Mouse (Mus musculus) lung, postnatal 25 days (tissue): ENCODE results near the gene Cep131.
A peak's percentile ranks its signal among the peaks of the same experiment; 100 is the strongest.

ENCODE experiments used
- DNase-seq: peaks from one replicate; pipeline ENCODE4 v3.0.0; 2022; ENCODE audit warnings: low spot score

The Cep131 gene

DNA sequence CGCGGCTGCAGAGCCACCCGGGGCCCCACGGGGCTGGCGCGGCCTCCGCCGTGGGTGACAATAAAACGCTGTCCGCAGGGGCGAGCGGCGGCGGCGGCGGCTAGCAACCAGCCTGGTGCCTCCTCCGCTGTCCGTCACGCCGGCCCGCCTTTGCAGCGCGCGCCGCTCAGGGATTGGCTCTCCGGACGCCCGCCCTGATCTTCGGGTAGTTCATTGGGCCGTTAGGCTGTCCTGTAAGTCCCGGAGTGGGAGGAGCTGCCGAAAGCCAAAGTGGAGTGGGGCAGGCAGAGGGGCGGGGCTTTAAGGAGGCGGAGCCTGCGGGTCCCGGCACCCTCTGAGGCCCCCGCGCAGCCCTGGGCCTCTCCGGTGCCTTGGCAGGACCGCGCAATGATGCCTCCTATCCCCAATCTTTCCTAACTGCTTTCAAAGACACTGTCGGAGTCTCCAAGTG, at the start of gene Cep131:
Gene Cep131 (minus strand): TSS at position 126 of the 451 bp plus-strand sequence.
- peak; percentile 99 for DNase-seq

DNA sequence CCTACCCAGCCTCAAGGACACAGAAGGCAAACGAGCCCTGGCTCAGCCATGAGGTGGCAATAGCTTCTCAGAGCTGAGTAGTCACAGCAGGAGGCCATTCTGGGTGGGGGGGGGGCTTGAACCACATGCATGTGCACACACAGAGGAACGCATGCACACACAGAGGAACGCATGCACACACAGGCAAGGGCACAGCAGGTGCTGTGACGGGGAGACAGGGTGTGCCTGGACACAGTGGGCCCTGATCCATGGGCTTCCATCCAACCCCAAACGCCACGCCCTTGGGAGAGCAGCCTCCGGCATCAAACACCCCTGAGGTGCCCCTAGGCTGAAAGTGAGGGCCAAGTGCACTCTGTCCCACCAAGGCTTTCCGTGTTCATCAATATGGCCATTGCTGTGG, 49.6 kb upstream of the Cep131 start:
- no peak for DNase-seq

DNA sequence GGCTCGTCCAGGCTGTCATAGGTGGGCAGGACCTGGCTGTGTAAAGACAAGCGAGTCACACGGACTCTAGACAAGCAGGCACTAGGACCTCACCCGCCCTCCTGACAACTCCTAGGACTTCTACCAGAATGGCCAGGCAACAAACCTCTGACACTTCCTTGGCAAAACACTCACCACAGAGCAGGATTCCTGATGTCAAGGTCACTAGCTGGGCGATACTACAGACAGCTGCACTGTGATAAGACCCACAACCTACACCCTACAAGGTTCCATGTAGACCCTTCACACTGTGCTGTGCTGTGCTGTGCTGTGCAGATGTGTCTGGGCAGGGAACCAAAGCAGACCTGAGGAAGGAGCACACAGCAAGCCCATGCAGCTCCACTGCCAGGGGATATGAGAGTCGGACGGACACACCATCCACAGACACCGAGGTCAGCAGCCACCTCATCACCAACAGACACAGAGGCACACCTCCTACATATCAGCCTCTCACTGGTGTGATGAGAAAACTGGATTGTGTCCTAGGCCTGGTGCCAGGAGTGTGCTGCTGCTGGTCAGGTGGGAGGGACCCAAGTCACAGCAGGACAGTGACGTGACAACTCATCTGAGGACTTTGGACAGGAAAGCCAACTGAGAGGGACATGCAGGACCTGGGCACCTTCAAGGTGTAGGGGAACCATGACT, 48.4 kb upstream of the Cep131 start:
- DNase-seq = no peak

DNA sequence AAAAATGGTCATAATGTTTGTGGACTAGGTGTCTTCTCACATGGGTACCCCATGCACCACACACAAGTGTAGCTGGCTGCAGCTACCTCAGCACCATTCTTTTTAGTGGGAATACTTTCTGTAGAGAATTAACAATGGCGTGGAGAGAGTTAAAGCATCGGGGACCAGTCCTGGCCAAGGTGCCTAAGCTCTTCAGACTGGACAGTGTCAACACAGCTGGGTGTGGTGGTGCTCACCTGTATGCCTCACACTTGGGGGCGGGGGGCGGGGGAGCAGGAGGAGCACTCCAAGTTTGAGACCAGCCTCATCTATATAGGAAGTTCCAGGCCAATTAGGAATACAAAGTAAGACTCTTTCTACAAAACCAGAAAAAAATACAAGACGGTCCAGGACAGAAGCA, 47.5 kb upstream of the Cep131 start:
- no peak for DNase-seq

DNA sequence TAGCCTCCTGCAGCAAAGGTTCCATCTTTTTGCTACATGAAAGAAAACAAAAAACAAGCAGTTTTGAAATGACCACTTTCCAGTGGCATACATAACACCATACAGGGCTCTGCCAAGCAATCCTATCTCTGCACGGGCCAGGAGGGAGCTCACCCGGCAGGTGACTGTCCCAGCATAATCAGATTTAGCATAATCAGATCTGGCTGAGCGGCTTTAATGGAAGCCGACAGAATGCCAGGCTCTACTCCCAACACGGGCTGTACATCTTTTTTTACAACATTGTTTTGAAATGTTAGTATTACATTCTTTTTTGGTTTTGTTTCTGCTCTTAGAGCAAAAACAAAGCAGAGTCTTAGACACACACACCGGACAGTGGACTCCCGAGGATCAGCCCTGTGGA, 42.7 kb upstream of the Cep131 start:
- no peak for DNase-seq

DNA sequence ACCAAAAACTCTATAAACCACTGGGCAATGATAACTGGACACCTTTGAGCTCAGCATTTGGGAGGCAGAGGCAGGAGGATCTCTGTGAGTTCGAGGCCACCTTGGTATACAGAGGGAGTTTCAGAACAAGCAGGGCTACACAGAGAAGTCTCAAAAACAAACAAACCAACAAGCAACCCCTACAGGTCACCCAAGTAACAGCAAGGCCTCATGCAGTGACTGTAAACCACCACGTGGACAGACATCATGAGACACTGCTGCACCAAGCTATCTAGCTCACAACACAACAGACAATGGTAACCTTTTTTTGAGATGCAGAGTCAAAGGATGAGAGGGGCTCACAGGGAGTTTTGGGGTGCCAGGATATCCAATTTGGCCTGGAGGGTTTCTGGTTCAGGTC, 40.2 kb upstream of the Cep131 start:
- DNase-seq = no peak

DNA sequence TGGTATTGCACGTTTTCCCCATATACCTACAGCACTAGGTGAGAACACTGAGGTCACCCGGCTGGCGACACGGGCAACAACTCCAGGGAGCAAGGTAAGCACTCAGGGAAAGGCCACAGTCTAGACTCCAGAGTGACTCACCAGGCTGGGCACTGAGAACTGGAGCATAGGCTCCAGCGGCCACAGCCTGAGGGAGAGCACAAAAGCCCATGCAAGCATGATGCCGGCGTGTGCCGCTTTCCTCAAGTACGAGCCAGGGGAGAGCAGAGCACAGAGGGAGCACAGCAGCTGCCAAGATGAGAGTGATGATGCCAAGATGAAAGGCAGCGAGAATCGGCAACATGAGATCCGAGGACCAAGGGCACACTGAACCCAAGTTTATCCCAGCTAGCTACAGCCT, 35.5 kb upstream of the Cep131 start:
- DNase-seq = no peak

DNA sequence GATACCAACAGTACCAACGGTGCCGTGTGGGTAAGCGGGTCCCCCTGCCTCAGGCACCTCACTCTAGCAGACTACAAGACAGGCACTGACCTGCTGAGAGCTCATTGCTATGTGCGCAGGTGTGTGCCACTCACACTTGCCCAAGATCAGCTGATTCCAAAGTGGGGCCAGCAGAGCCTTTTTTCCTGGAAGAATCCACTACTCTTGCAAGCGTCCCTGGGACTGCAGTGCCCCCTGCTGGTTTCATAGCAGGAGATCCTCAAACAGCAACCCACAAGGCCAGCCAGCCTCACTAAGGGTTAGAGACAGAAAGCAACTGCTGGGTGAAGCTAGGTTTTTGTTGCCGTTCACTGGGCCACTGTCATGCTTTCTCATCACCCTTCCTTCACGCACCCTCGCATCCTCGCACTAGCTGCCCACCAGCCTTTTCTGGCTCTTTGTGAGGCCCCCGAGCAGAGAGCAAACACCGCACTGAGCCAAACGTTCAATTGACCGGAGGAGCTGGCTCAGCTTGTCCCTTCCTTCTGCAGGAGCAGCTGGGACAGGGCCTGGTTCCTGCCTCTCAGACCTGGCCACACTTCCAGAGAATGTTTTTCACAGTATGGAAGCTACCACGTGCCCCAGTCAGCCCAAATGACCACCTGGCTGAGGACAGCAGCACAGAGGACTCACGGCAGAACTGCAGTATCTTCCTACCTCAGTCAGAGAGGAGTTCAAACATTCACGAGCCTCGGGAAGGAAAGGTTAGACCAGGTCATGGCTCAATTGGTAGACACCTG, 34.2 kb upstream of the Cep131 start:
- peak; percentile 70 for DNase-seq

DNA sequence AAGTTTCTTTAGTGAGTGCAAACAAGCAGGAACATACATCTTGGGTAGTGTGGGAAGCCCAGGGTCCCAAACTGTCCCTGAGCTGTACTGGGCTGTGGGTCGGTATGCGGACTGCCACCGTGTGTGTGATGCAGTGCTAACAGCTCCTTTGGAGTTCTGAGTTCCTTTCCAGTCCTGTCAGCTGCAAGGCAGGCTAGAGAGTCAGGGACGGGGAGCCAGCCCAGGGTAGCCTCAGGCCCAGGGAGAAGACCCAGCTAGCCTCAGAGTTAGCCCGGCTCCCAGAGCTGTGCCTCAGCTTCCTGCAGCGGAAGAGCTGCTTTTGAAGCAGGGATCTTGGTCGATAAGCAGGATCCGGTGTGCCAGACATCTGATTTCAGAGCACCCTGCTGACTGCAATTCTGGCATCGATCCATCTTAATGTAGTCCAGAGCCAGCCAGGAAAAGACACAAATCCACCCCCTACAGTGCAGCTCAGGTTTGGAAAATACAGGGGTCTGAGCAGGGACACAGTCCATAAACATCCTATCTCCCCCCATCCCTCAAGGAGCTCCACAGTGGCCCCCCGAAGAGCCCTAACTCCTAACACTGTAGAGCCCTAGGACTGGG, 33.4 kb upstream of the Cep131 start:
- no peak for DNase-seq

DNA sequence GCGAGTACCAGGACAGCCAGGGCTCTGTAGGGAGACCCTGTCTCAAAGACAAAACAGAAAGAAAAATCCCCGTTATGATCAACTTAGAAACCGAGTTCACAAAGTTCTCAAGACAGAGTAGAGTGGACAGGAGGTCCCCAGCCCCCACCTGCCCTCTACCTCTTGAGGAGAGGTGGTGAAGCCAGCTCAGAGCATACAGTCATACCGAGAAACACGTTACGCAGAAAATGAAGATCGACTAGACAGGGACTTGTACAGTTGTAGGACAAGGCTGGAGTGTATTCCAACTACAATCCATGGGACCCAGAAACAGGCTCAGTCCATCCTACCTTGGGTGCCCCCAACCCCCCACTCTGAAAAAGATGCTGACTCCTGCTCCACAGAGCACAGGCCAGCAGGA, 32.5 kb upstream of the Cep131 start:
- no peak for DNase-seq

DNA sequence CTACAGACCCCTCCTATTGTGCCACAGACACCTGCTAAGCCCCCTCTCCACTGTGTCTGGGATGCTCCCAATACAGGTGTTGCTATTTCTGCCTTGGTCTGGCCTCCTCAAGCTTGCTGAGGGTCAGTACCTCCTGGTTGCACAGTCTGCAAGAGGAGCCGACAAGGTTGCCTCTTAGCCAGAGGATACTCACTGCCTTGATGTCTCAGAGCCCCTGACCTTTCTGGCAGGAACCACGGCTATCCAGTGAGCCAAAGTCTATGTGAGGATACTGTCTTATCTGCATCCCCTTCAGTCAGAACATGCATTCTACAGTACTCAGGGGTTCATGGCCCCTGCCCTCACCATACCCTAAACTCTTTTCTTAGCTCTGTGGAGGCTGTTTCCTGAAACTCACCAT, 31.0 kb upstream of the Cep131 start:
- DNase-seq = no peak

DNA sequence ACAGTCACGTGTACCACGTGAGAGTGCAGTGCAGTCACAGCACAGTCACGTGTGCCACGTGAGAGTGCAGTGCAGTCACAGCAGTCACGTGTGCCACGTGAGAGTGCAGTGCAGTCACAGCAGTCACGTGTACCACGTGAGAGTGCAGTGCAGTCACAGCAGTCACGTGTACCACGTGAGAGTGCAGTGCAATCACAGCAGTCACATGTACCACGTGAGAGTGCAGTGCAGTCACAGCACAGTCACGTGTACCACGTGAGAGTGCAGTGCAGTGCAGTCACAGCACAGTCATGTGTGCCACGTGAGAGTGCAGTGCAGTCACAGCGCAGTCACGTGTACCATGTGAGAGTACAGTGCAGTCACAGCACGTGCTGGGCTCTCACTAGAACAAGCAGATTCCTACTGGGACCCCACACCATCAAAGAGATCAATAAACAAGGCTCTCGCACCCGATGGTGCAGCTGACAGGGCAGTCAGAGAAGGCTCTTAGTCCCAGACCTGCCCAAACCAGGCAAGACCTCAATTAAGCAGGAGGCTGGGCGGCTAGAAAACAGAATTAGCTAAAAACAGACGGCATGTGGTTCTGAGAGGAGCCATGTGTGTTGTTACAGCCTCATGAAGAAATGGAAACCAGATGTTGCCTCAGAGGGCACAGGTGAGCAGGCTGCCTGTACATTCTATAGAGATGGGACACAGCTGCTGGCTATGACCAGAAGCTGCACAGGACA, 28.0 kb upstream of the Cep131 start:
- no peak for DNase-seq

DNA sequence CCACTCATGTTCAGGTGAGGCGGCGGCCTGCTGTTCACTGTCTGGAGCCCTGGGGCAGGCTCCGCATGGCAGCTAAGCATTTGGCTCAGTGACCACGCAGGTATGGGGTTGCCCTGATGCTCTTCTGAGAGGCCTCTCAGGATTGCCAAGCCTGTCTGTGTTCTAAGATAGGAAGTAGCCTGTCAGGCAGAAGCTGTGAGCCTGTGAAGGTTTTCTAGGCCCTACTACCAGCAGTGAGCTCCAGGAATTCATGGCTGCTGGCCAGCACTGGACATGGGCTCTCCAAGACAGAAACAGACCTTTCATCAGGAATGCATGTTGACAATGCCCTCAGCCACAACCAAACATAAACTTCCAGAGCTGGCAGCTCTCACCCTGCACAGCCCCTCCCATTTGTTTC, 25.5 kb upstream of the Cep131 start:
- peak; percentile 61 for DNase-seq

DNA sequence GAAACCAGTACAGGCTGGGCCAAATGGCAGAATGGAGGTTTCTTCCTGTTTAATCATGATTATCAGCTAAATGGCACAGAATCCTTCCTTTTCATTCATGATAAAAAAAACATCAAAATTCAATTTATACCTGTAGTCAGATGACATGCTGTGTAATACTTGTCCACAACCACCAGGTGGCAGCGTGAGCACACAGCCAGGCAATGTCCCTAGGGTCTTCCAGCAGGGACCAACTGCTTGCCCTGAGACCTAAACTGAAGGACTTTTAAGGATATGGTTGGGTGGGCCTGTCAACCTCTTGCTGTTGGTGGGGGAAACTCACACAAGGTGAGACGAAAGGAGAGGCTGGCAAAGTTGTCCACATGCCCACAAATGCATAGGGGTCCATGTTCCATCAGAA, 24.4 kb upstream of the Cep131 start:
- peak; percentile 24 for DNase-seq

DNA sequence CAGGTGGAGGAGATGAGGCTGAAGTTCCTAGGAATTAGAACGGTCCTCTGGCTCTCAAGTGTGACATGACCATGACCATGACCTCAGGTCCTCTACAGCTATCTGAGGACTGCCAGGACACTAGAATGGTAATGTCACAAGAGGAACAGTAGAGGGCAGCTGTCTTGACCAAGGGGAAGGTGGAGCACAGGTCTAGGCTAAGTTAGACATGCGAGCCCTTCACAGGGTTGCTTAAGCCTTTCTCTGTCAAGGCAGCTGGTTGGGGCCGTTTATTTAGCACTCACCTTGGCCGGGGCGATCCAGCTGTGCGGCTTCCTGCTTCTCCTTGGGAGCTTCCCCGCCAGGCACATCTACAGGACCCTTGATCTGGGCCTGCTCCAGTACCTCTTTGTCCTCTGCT, 23.9 kb upstream of the Cep131 start:
- no peak for DNase-seq

DNA sequence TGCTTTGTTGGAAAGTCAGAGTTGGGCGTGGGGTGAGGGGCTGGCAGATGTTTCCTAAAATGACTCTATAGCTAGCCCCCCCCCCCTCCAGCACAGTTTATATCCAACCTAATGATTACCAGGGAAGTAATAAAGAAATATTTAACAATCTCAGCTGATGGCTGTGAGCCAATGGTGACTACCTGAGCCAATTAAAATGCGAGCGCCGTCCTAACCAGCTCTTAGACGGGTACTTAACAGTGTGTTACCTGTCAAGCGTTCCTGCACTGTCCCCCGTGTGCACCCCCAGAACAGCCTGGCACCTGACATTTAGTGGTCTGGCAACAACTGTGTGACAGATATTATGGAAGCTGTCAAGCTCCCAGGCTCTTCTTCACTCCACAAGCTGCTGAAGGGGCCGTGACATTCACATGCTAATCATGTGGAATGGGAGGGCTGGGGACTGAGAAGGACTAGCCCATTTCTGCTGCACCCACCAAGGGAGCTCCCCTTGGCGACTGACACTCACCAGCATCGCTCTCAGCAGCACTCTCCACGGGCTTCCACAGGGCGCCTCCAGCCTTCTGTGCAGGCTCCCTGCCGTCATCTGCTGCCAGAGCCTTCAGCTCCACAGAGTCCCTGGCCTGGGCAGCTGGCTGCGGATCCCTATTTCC, 23.1 kb upstream of the Cep131 start:
- no peak for DNase-seq

DNA sequence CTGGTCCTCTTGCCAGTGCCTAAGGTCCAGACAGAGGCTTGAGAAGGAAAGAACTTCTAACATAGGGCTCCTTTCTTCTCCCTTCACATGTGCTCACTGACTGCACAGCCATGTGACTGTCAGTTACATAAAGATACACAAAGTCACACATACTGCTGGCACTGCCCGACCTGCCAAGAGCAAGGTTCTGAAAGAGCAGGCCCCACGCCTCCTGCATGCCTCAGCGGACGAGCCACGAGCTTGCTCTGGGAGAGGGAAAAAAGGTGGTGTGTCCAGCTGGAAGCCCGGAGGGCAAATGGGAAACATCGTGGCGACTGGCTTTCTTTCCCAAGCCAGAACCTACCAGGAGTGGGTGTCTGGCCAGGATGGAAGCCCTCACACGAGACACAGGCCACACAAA, 21.2 kb upstream of the Cep131 start:
- DNase-seq = no peak

DNA sequence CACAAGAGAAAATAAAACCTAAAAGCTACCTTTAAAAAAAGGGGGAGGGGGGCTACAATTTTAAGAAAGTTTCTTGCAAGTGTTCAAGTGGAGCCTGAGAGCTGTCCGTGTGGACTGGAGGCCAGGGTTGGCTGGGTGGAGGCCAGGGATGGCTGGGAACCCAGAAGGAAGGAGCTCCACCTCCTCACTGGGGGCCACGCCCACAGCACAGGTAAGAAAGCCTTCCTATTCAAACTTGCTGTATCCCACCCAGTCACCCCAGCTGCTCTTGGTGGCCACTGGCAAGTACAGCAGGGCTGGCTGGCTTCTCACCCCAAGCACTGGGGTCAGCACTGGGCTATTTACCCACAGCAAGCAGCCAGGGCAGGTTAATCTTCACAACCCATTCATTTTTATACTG, 20.4 kb upstream of the Cep131 start:
- DNase-seq = no peak

DNA sequence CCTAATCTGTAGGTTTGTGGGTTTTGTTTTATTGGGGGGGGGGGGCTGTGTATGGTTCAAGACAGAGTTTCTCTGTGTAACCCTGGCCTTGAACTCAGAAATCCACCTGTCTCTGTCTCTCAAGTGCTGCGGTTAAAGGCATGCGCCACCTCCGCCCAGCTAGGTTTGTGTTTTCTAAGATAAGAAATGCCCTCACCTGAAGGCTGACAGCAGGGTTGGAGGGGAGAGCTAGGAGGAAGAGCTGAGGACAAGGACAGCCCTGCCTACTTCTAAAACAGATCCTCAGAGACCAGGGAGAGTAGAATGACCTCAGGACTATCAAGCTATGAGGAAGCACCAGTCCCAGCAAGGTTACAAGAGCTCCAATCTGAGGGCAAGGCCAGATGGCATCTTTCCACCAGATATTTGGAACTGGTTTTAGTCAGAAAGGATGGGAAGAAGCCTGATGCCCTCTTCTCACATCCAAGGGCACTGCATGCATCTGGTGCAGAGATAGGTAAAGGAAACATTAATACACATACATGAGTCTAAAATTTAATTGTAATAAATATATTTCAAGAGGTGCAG, 16.9 kb upstream of the Cep131 start:
- no peak for DNase-seq

DNA sequence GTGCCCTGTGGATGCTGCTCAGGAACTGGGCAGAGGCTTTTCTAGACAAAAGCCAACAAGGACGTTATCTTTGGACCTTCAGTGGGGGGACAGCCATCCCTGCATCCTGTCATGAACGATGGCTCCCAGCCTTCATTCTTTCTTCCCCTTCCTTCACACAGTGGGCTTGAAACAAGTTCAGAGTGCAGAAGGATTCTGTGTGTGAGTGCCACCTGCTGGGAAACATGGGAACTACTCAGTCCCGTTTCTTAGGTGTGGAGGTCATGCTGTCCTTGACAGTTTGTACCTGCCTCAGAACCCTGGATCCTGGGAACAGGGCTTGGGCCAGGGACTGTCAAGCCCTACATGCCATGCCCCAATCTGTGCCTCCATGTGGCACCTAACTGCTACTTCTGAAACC, 14.4 kb upstream of the Cep131 start:
- peak; percentile 50 for DNase-seq

DNA sequence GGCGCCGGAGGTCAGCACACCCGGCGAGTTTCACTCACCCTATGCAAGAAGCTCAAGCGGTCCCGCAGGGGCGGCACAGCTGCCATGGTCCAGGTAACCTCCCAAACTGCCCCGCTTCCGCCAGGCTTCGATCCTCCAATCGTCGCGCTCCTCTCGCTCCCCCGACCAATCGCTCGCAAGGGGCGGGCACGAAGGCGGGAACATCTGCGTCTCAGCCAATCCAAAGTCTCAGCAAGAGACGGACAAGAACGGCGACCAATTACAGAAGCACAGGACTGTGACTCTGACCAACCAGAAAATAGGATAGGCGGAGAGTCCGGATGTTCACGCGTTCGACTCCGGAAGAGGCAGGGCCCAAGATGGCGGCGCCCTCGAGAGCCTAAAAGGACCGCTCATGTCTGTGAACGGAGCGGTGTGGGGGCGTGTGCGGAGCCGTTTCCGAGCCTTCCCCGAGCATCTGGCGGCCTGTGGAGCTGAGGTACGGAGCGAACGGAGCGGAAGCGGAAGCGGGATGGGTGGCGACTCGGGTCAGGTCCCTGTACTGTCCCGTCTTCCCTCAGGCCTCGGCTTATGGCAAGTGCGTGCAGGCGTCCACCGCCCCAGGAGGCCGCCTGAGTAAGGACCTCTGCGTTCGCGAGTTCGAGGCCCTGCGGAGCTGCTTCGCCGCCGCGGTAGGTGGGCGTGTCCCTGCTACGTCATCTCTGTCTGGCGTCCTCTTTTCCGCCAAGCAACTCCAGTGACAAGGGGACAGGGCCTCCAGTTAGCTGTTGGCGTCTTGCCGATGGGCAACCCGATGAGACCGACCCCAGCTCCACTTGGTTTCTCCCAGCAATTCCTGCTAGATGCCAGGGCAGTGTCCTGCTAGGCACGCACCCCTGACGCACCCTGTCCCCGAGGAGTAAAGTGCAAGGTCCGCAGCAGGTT, 12.2 kb upstream of the Cep131 start, which contains the start of the genes Tepsin and Ndufaf8:
Gene Tepsin (minus strand): TSS at position 144 of the 924 bp plus-strand sequence.
Gene Ndufaf8 (plus strand): TSS at position 341 of the 924 bp plus-strand sequence.
- DNase-seq = peak; percentile 97
